Comparison of ENCODE assay signal across 26 mouse cellular contexts in genomic region chr19:24724362-24724761, GRCm38 (mm10). TPM values are rescaled to one million over a fixed set of nuclear protein-coding genes. Genes with fewer than 3 reads are reported as not detected.
"Had no signal": no experiment of that assay in that cellular context is flagged by ENCODE, and none has a peak within 500 bp of the region (broad histone marks: within the 10 kb centered on the region; RNA-seq: fewer than 3 reads in every experiment).

No protein-coding gene starts in this region.

- H3K4me2 ChIP-seq: heart, embryonic 12.5 days; hindbrain, embryonic 12.5 days; hindbrain, embryonic 14.5 days; intestine, embryonic 15.5 days; limb, embryonic 12.5 days had no signal

- DNase-seq: gastrocnemius, adult 2 months; gastrocnemius, postnatal 10 days; gastrocnemius, postnatal 25 days; heart, adult 18-20 months; heart, postnatal 10 days; heart, postnatal 4 days; kidney, adult 18-20 months; kidney, adult 8-10 months; kidney, postnatal 10 days; kidney, postnatal 25 days; kidney, postnatal 4 days; liver had no signal

- H3K9me3 ChIP-seq: heart, embryonic 10.5 days; heart, embryonic 12.5 days; hindbrain, embryonic 10.5 days; hindbrain, embryonic 12.5 days; intestine, embryonic 15.5 days; limb, embryonic 10.5 days; limb, embryonic 12.5 days had no signal

- H3K36me3 ChIP-seq: hindbrain, embryonic 10.5 days; hindbrain, embryonic 12.5 days; intestine, embryonic 15.5 days; limb, embryonic 10.5 days; limb, embryonic 12.5 days had no signal

- H3K27me3 ChIP-seq: heart, embryonic 12.5 days; hindbrain, embryonic 12.5 days; intestine, embryonic 15.5 days; limb, embryonic 12.5 days had no signal

- H3K27ac ChIP-seq: gastrocnemius, adult 2 months; hindbrain, embryonic 10.5 days; hindbrain, embryonic 12.5 days; hindbrain, embryonic 14.5 days; intestine, embryonic 15.5 days; layer of hippocampus, adult 2 months; left cerebral cortex, adult 2 months; limb, embryonic 10.5 days; limb, embryonic 12.5 days had no signal

- H3K4me1 ChIP-seq: hindbrain, embryonic 10.5 days; hindbrain, embryonic 12.5 days; intestine, embryonic 15.5 days; limb, embryonic 10.5 days; limb, embryonic 12.5 days had no signal

- H3K4me3 ChIP-seq: gastrocnemius, adult 2 months; heart, embryonic 10.5 days; heart, embryonic 12.5 days; hindbrain, embryonic 10.5 days; hindbrain, embryonic 12.5 days; intestine, embryonic 15.5 days; layer of hippocampus, adult 2 months; left cerebral cortex, adult 2 months; limb, embryonic 10.5 days; limb, embryonic 12.5 days had no signal

- H3K9ac ChIP-seq: heart, embryonic 12.5 days; hindbrain, embryonic 12.5 days; hindbrain, embryonic 14.5 days; intestine, embryonic 15.5 days; limb, embryonic 12.5 days had no signal

- ATAC-seq: hindbrain, embryonic 16.5 days; inflammation-experienced regulatory T-cells, adult 6 months; intestine, embryonic 15.5 days; intestine, postnatal 0 days had no signal

RNA-seq across cellular contexts. Expression of gene Tmem252, which starts 50.6 kb away (rescaled TPM):
- total RNA-seq: granulocyte monocyte progenitor cell, adult 5-6 weeks had no signal
- polyA plus RNA-seq: inflammation-experienced regulatory T-cells, adult 6 months had no signal
